ENCODE assay signal across 20 mouse cellular contexts in the genomic region with DNA sequence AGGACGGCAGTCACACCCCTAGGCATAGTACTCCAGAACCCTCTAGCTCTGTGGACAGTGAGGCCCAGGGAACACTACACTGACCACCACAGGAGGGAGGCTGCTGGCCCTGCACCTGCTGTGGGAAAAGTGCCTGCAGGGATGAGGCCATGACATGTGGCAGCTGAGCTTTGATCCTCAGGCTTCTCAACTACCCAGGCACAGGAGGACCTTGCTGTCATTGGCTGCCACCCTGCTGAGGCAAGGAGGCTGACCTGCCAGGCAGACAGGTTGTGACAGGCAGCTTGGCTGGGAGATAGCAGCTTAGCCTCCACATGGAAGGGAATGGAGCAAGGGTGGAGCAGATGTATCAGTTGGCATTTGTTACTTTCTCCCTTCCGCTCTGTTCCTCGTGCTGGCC. TPM values are rescaled to one million over a fixed set of nuclear protein-coding genes. Genes with fewer than 3 reads are reported as not detected.
DNase-seq lines count a peak whose midpoint lies in the region; ATAC-seq and TF ChIP-seq lines count a peak whose summit lies in the region.
"Had no signal": no experiment of that assay in that cellular context is flagged by ENCODE, and none has a peak within 500 bp of the region (broad histone marks: within the 10 kb centered on the region; RNA-seq: fewer than 3 reads in every experiment).

No protein-coding gene starts in this region.

- ATAC-seq in heart, embryonic 12.5 days (ENCODE audit: insufficient number of reproducible peaks, low FRiP score): no peak
- ATAC-seq: forebrain, embryonic 16.5 days; lung, postnatal 0 days had no signal

- peaks cover 90% of the 10 kb centered on the region for H3K36me3 ChIP-seq in heart, embryonic 12.5 days

- no peak overlapping the region for H3K4me3 ChIP-seq in layer of hippocampus, adult 2 months
- H3K4me3 ChIP-seq in heart, embryonic 12.5 days: no peak overlapping the region
- H3K4me3 ChIP-seq: kidney, embryonic 15.5 days; liver, embryonic 13.5 days had no signal

- no peak for DNase-seq in layer of hippocampus, adult 2 months (ENCODE audit: low spot score in 2 of 2)
- DNase-seq in layer of hippocampus, adult 11-12 months (ENCODE audit: low spot score): no peak
- DNase-seq in brain, adult 2 months (ENCODE audit: low read depth, low spot score): peak; percentile 98
- DNase-seq in cerebellum, adult 9-11 months: peak; percentile 98
- peak; percentile 81 for DNase-seq in gastrocnemius, postnatal 25 days
- DNase-seq in left cerebral cortex, adult 11 months (ENCODE audit: low spot score): no peak
- DNase-seq: adrenal gland, postnatal 36 days; heart, adult 18-20 months; heart, postnatal 10 days; liver, embryonic 13.5 days; right cerebral cortex, postnatal 14 days; thymus, postnatal 36 days had no signal

- TF ChIP-seq CTCF in layer of hippocampus, adult 2 months (conservative IDR thresholded peaks at IDR 0.05): no peak

- H3K4me1 ChIP-seq in heart, embryonic 12.5 days (replicated peaks): no peaks in the 10 kb centered on the region
- H3K4me1 ChIP-seq: kidney, embryonic 15.5 days had no signal

- H3K4me2 ChIP-seq in heart, embryonic 12.5 days: no peak overlapping the region
- H3K4me2 ChIP-seq: kidney, embryonic 15.5 days; liver, embryonic 13.5 days; midbrain, embryonic 11.5 days had no signal

- H3K9ac ChIP-seq in heart, embryonic 12.5 days: no peak overlapping the region
- H3K9ac ChIP-seq: kidney, embryonic 15.5 days; liver, embryonic 13.5 days had no signal

- no peaks in the 10 kb centered on the region for H3K27me3 ChIP-seq in heart, embryonic 12.5 days (replicated peaks)
- H3K27me3 ChIP-seq: kidney, embryonic 15.5 days; liver, embryonic 13.5 days had no signal

- H3K9me3 ChIP-seq in heart, embryonic 12.5 days (replicated peaks): no peaks in the 10 kb centered on the region
- H3K9me3 ChIP-seq: kidney, embryonic 15.5 days; liver, embryonic 13.5 days had no signal

- 67% methylated on average over 3 of the region's 3 CpGs for WGBS in heart, embryonic 12.5 days

- H3K27ac ChIP-seq in layer of hippocampus, adult 2 months: 0 out of 2 replicates have a peak overlapping the region, but pooled peaks have one; percentile 23
- H3K27ac ChIP-seq in heart, embryonic 12.5 days (ENCODE audit: poor library complexity, severe bottlenecking): no peak overlapping the region
- H3K27ac ChIP-seq: kidney, embryonic 15.5 days; liver, embryonic 13.5 days had no signal

RNA-seq across cellular contexts. Expression of a gene that starts 46.0 kb away (rescaled TPM):
- under 1 TPM; 0.79 to 0.98 TPM for total RNA-seq in layer of hippocampus, adult 2 months (2021)
- not detected for total RNA-seq in gastrocnemius, postnatal 25 days (2021)
- not detected in 2 replicates for polyA plus RNA-seq in heart, embryonic 12.5 days (2016; fragmentation: Nextera tagmentation; extraction: Ambion mirVana)
- total RNA-seq: adrenal gland, postnatal 36 days; heart, adult 18-20 months; heart, postnatal 10 days; MEL had no signal
- polyA plus RNA-seq: forebrain, embryonic 16.5 days; midbrain, embryonic 11.5 days had no signal

RNA-seq across cellular contexts. Expression of a gene that starts 53.6 kb away (rescaled TPM):
- total RNA-seq in layer of hippocampus, adult 2 months (2021): not detected
- not detected for total RNA-seq in gastrocnemius, postnatal 25 days (2021)
- 0.44 TPM in 1 of 2 replicates, not detected in the other for polyA plus RNA-seq in heart, embryonic 12.5 days (2016; fragmentation: Nextera tagmentation; extraction: Ambion mirVana)
- total RNA-seq: adrenal gland, postnatal 36 days; heart, adult 18-20 months; heart, postnatal 10 days; left cerebral cortex, postnatal 14 days; MEL had no signal
- polyA plus RNA-seq: kidney, embryonic 15.5 days; liver, embryonic 13.5 days; lung, postnatal 0 days; midbrain, embryonic 11.5 days; stomach, embryonic 14.5 days had no signal

Comparison
In these comparisons a context has a peak if more than half of its experiments do, and no peak if none do; other contexts are left out.
1. DNase-seq: peak in brain, adult 2 months (single experiment), cerebellum, adult 9-11 months (single experiment) and gastrocnemius, postnatal 25 days (single experiment); none in layer of hippocampus, adult 2 months (0 of 2), layer of hippocampus, adult 11-12 months (single experiment) and left cerebral cortex, adult 11 months (single experiment).